Mouse (Mus musculus) fibroblast of lung, adult 2 months (primary cell): ENCODE results near the gene Elmo1.
A peak's percentile ranks its signal among the peaks of the same experiment; 100 is the strongest.

Experiments used
- DNase-seq: peaks from one replicate; pipeline ENCODE4 v3.0.0-alpha.2; 2011; ENCODE audit warnings: low read depth

The Elmo1 gene

DNA sequence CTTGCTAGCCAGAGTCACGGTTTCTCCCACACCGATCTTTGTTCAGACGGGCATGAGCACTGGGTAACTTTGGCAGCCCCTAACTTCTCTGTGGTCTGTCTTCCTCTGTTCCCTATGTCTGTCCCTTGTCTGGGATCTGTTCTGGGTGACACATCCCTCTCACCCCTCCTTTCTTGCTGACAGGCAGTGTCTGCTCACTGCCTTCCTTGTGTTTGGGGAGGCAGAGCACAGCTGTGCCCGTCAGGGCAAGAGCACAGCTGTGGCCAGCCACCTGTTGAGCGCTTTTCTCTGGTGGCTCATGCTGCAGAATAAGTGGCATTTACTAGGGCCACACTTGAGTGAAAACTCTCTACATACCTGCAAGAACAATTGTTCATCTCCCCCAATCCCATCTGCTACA, 116.7 kb downstream of the Elmo1 start:
- DNase-seq: no peak

DNA sequence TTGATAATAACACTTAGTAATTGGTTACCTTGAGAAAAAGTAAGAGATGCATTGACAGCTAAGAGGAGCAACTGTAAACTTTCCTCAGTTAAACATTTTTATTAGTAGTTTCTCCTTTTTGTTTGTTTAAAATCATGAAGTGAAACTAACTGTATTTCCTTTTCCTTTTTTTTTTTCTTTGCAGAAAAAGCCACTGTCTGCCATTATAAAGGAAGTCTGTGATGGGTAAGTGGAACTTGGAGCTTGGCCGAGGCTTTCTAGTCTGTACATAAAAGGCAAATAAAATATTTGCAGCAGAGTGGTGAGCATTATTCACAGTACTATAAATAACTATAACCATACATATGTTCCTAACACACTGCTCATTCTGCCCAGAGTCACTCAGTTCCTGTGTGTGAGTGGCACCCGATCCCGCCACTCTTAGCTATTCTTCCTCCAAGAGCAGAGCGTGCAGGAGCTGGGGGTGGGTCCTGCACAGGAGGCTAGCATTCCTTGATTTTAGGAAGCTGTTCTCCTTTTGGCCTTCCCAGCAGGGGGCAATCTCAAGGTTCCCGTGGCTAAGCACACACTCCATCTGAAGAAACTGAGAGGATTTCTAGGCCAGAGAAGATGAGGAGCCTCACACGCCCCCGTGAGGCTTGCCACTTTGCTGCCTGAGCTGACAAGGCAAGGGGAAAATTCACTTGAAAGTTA, 117.7 kb downstream of the Elmo1 start:
- no peak for DNase-seq

DNA sequence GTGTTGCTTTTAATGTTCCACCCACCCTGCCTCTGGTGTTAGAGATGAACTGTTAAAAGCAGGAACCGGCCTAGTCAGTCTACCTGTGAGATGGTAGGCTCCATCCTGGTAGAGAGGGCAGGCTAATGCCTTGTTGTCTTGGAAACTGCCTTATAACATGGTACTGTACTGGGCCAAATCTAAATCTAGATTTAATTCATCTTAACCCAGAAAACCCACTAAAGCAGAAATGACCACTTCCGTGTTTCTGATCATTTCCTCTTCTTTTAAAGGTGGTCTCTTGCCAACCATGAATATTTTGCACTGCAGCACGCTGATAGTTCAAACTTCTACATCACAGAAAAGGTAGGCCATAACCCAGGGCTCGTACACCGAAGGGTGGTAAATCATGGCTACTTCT, 118.5 kb downstream of the Elmo1 start:
- no peak for DNase-seq

DNA sequence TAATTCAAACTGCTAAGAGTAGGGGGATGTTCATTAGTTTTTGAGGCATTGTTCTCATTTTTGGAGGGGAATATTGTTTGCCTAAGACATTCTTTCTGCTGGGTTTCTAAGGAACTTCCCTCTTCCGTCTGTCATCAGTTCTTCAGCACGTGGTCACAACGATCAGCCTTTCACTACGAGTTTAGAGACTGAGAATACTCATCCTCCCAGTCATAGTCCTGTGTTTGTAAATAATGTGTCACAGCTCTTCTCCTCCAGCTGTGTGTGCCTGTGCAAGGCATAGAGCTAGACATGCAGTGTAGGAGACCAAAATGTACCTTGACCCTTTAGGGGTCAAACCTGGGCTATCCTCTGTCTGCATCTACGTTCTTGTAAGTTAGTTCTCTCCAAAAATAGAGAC, 121.4 kb downstream of the Elmo1 start:
- DNase-seq: no peak

DNA sequence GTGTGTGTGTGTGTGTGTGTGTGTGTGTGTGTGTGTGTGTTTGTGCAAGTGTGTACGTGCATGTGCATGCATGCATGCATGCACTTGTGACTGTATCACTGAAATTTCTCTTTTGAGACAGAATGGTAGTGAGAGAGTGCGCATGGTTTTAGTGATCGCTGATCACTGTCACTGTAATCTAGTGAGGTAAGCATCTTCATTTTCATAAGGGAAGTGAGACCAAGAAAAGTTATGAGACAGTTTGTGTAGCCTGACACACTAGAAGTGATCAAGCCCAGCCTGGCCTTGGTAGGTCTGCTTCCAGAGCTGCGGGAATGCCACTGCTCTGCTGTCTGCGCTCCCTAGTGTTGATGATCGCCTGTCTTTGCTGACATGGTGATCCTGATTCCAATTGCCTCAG, 122.3 kb downstream of the Elmo1 start:
- no peak for DNase-seq

DNA sequence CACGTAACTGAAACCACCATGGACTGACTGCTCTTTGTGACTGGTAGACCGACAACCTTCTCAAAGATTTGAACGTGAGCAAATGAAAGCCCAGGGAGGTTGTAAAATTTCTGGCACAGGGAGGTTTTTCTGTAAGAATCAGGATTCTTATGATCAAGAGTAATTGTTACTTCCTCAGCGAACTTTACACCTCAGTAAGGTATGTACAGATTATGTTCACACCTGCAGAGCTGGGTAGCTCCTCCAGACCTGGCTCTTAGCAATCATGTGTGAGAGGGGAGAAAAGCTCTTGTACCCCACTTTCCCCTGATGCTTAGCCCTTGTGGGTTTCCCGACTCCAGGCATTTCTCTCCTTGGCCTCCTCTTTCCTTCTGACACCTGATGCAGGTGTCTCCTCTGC, 123.5 kb downstream of the Elmo1 start:
- DNase-seq: no peak

DNA sequence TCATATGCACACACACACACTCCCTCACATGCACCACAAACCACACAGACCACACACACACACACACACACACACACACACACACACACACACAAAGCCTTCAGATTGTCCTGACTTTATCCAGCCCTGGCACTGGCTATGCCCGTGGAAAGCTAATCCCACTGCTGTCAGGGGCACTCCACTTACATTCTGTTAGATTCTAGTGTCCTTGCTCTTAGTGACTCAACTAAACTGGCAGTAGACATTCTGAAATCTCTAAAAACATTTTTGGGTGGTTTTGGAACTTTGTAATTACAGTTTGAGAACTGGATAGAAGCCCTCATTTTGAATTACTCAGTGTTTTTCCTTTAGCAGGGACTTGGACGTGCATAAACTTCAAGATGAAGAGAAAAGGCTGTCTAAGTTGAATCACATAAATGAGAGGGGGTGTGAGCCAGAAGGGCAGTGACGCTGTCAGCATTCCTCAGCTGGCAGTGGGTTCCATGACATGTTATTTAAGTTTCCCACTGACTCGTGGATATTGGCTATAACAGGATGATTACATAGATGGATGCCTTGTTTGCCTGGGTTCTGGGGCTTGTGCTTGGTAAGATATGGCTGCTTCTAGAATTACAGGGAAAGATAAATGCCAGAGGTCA, 127.2 kb downstream of the Elmo1 start:
- DNase-seq: peak; percentile 72

DNA sequence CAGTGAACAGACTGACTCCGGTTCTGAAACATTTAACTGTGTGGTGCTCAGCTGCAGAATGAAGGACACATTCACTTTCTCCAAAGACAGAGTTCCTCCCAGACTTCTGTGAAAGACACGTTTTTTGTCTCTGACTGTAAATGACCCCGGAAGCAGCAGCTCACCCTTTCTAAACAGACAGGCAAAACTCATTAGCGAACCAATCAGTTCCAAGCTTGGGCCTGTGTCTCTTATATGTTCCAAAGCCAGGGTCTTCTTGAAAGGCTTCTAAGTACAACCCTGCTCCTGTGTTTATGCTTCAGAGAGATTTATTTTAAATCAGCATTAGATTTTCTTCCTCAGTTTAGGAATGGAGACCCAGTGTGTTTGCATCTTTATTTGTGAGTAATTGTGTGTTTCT, 127.7 kb downstream of the Elmo1 start:
- no peak for DNase-seq

DNA sequence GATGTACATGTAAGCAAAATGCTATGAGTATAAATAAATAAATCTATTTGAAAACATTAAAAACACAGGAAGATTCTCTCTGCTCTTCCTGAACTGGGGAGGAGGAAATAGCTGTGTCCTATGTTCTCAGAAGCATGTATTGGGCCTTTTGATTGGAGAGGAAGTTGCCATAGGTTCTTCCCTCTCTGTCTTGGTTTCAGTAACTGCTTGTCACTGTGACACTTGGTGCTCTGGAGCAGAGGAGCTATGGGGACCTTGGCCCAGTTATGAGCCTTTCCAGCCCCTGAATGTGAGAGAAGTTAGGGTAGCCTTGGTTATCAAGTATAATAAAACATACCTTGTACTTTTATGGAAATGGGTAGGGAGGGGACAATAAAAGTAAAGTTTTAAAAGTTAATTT, 130.0 kb downstream of the Elmo1 start:
- DNase-seq: no peak

DNA sequence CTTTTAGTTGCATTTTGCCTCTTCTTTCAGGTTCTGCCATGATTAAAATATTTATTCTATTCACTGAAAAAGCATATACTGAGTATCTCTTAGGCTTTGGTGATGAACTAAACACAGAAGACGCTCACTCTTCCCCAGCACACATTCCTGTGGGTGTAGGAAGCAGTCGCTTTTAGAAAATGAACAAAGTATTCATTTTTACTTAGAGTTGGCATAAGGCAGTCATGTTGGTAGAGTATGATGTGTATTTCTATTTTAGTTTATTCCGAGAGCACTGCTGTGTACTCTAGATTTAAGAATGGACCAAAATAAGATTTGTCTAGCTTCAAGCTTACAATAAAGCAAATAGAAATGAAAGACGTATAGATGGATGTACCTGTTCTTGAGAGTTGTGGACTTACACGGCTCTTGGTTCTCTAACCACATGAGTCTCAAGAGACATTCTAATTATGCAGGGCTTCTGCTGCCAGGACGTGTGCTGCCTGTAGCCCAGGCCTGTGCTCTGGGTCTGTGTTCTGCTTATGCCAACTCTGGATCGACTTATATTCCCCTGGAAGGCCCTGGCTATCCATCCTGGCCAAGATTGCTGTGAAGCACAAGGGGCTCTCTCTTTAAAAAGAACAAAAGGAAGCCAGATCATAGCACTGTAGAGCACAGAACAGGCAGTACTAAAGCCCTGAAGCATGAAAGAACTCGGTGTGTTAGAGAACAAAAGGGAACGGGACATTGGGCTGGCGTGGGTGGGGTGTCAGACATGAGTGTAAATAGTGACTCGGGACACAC, 137.7 kb downstream of the Elmo1 start:
- no peak for DNase-seq

DNA sequence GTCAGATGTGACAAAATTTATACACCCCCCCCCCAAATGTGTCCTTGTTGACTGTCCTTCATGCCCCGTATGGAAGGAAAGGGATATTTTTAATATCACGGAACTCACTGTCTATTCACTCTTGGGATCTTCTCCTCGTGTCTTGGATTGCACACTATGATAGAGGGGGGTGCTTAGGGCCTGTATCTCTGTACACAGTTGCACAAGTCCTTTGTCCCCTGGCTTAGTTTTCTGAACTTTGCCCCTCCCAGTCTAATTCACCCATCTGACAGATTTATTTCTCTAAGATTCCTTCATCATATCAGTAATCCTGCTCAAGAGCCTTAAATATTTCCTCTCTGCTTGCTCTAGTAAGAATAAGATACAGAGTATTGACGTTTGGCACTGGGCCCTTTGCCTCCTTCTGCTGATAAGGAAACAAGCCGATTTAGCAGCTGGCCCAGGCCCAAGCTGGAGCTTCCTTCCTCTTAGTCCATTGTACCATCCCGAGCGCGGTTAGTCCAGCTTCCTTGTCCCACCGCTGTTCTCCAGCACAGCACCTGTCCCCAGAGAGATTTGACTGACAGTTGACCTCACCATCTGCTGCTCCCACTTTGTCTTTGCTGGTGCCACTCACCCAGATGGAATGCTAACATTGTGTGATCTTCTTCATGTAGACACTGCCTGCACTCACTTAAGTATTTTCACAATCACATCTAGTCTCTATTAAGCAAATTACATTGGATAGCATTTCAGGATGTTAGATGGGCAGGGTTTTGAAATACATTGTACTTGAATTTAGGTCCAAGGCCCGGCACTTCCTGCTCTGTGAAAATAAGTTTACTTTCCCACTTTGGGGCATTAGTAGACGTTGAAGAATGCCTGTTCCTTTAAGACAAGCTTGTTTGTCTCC, 141.7 kb downstream of the Elmo1 start:
- no peak for DNase-seq

DNA sequence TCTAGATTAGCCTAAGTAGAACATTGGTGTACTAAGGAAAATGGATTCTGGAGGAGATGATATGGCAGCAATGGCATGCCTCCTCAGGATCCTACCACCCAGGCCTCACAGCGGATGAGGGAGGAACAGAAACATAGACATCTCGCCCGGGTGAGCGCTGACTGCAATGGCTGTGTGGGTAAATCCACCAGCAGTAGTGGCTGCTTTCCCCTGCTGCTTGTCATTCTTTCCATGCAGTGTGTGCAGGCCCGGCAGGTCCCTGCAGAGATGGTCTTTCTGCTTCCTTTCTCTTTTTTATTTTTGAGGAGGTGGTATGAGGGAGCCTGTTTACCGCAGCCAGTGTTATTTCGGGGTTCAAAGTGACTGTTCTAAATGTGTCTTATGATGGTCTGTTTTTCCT, 143.3 kb downstream of the Elmo1 start:
- no peak for DNase-seq

DNA sequence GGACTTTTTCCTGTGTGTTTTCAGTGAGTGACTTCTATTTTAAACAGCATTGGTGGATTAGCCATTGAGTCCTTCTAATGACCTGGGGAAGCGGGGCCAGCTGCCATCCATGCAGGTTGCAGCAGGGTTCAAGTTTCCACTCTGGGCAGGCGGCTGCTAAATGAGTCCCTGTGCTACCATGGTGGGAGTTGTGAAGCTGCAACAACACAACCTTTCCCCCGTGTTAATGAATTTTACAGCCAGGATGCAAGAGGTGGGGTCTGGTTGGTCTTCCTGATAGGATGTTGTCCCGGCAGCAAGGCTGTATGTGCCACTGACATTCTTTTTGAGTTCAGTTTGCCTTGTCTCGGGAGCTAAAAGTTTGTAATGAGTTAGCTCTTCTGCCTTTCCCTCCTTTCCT, 147.2 kb downstream of the Elmo1 start:
- no peak for DNase-seq

DNA sequence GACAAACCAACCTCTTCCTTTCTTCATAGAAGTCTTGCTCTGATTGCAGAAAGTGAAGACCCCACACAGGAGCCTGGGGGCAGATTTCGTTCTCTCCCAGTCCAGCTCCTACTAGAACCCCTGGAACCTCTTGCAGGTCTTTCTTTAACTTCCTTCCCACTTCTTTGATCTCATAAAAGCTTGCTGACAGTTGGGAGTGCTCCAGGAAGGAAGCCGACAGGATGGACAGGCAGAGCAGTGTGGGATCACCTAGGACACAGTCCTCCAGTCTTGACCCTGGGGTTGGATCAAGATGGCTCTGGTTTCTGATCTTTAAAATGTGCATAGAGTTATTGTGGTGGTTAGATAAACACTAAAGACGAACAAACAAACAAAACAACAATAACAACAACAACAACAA, 147.8 kb downstream of the Elmo1 start:
- DNase-seq: no peak

DNA sequence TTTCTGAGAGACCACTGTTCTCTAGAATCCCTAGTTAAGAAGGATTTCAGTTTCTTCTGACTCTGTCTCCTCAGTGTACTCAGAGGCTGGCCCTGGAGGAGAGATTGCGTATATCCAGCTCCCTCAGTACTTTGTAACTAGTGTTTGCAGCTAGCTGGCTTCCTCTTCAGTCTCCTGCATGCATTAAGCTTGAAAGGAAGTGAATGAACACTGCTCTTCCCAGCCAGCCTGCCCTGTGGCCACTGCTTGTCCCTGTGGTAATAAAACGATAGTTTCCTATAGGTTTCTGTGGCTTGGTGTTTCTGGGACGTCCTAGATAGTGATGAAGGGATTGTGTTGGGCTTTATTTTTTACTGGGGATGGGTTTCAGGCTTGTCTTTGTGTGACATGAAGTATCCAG, 148.3 kb downstream of the Elmo1 start:
- DNase-seq: no peak

DNA sequence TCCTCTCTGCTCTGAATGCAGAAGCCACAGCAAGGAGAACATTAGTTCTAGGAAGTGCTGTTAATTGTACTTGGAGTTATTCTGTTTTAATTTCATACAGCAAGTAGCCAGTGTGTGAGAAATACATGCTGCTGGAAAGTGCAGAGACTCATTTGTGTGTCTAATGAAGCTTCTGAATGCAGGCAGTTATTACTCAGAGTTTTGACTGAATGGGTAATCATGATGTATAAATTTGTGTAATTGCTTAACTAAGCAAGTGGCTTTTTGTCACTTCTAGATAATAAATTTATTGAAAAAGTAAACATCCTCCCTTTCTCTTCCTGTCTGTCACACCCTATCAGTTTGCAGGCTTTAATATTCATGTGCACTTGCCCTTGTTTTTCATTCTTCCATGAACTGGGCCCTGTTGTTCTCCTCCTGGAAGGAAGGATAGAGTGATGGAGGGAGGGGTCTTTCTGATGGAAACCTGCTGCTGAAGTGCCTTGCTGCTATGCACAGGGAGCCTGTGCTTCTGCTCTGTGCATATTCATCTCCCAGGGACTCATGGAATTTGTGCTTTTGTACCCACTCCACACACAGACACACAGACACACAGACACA, 159.8 kb downstream of the Elmo1 start:
- no peak for DNase-seq

DNA sequence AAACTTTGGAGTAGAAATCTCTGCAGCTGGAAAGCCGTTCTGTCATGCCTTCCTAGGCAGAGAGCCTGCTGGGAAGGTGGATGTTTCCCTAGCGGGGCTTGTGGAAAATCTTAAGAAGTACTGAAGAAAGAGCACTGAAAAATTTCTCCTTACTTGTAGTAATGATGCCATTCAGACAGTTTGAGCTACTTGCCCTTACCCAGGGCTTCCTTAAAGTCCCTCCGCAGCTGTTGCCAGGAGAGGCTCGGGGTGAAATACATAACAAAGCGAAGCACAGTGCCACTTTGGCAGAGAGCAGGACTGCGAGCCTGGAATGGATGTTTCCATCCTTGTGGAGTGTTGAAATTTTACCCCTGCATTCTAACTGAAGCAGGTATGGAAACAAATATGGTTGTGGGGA, 164.5 kb downstream of the Elmo1 start:
- DNase-seq: peak; percentile 27

DNA sequence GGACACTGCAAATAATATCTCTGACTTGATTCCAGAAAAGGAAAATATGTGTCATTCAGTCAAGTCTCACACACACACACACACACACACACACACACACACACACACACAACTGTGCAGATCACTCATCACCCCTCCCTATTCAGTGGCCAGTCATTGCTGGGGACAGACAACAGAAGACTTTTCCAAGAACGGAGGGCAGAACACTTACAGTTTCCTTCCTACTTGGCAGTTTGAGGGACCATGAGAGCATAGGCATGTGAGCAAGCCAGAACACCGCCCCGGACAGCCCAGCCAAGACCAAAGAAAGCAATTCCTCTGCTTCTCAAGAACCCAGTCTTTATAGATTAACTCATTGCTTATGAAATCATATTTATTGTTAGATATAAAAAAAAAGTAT, 165.0 kb downstream of the Elmo1 start:
- peak; percentile 51 for DNase-seq

DNA sequence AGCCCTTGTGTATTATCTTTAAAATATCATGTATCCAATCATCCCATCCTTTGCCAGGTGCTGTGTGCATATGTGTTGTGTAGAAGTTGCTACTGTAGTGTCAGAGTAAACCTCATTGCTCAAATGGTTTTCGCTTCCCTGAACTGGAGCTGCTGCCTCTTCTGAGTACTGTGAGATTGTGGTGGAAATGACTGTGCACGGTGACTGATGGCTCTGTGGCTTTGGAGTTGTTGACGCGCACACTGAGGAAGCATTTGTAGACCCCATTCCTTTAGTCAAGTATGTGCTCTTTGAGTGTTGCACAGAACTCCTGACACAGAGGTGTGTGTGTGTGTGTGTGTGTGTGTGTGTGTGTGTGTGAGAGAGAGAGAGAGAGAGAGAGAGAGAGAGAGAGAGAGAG, 166.2 kb downstream of the Elmo1 start:
- no peak for DNase-seq

DNA sequence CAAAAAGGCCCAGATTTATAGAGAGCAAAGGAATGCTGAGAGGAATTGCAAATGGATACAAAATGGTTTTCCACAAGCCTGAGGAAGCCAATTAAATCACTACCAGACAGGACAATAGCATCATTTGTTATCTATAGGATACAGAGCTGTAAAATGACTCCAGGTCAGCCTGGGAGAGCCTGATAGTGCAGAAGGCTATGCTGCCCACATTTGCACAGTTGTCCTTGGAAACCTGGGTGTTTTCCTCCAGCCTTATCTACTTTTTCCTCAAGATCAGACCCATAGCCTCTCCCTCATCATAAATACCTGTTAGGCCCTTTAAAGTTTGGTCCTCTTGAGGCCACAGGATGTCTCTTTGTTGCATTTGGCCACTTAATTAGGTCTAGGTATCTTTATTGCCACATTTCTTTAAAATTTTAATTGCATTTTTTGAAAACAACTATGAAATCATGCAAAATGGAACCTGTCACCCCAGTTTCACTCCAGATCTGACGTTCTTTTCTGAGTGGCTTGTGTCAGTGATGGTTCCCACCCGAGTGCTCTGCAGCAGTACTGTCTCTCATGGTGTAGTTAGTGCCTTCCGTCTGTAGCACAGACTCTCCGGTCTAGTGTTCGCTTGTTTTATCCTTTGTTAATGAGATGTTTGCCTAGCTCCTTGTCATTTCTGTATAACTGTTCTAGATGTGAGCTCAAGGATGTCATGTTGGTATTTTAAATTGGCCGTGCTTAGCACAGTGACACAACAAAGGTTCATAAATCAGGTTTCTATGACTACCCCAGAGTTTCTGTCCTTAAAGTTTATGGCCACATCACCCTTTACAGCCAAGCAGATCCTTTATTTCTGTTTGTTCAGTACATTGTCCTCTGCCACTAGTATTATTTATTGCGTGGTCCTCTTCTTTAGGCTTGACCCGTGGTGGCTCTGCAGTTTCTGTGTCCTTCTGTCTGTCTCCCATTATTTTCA, 167.4 kb downstream of the Elmo1 start:
- no peak for DNase-seq

DNA sequence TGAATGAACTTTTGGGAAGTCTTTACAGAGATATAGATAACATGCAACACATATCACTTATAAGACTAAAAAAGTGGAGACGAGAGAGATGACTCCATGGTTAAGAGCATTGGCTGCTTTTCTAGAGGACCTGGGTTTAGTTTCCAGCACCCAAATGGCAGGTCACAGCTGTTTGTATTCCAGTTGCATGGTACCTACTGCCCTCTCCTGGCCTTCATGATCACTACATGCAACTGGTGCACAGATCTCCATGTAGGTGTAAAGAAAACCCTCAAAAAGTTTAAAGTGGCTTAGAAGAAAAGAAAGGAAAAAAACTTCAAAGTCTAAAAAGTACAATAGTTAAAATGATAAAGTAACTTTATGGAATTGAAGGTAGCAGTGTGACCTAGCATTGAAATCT, 172.8 kb downstream of the Elmo1 start:
- DNase-seq: no peak
